Mouse (Mus musculus) frontal cortex, postnatal 14 days (tissue): ENCODE measurements around the gene F2rl2.

Experiments
- DNase-seq, 2 experiments: peaks; one replicate each; pipeline ENCODE4 v3.0.0; 2022; ENCODE audit warnings: low spot score in 2 of 2

F2rl2 gene

DNA sequence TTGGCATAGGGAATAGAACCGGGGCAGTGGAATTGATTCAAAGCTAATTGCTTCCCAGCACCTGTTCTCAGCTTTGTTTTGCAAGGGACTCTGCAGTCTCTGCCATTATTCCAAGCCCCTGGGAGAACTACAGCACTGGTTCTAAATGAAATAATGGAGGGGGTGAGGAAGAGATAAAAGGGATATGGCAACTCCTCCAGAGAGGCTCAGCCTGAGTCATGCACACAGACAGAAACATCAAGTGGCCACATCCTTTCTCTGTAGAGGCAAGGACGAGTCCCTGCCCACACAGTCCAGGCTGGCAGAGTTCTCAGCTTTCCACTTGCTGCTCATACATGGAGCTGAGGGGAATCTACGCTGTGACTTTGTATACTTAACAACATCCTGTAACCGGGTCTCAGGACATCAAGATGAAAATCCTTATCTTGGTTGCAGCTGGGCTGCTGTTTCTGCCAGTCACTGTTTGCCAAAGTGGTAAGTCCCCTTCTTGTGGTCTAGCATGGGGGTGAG, at the start of gene F2rl2:
TSS of gene F2rl2 (plus strand) at position 200 of the 510 bp plus-strand sequence.
- no peak for DNase-seq

GRCm38 (mm10) chr13:95647248-95647647, 49.4 kb upstream of the F2rl2 start:
- DNase-seq: no peak

- DNase-seq: no peak
Measured at GRCm38 (mm10) chr13:95649941-95650340, 46.7 kb upstream of the F2rl2 start.

DNA sequence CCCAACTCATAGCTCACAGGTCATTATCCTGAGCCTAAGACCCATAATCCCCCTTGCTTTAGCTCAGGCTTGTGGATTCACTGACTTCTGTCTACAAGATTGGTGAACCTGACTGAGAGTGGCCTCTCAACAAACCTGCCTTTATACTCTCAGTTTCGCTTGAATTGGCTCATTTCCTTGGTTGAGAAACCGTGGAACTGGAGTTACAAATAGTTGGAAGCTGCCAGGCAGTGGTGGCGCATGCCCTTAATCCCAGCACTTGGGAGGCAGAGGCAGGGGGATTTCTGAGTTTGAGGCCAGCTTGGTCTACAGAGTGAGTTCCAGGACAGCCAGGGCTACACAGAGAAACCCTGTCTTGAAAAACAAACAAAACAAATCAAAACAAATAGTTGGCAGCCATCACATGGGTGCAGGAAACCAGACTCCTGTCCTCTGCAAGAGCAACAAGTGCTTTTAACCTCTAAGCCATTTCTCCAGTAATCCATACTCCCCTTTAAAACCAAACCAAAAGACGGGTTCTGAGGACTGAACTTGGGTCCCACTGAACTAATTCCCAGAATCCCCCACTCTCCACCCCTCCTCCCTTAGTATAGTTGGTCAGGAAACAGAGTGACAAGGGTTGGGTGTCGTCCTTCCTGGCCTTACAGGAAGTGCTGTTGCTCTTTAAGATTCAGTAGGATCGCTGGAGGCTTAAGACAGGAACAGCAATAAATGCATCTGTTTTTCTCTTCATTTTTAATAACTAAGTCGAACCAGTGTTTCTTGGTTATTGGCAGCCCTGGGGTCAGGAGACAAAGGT, 44.6 kb upstream of the F2rl2 start:
- DNase-seq: no peak

- no peak for DNase-seq
Measured at GRCm38 (mm10) chr13:95653696-95654095, 43.0 kb upstream of the F2rl2 start.

- no peak for DNase-seq
Measured at GRCm38 (mm10) chr13:95655284-95655683, 41.4 kb upstream of the F2rl2 start.

- DNase-seq: no peak
Measured at GRCm38 (mm10) chr13:95657171-95657570, 39.5 kb upstream of the F2rl2 start.

- no peak for DNase-seq
Measured at GRCm38 (mm10) chr13:95659432-95659831, 37.2 kb upstream of the F2rl2 start.

DNA sequence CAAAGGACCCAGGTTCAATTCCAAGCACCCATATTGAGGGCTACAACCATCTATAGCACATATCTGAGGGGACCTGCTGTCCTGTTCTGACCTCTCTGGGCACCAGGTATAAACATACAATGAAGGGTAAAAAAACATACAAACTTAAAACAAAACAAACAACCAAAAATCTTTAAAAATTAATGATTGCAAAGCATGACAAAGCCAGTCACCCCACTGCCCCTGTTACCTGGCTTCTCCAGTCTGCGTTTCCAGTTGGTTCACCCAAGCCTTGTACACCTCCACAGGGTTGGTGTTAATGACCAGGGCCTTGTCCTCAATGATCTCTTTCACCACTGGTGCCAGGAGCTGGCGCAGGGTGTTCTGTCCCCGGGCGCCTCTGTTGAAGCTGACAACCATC, 32.8 kb upstream of the F2rl2 start:
- DNase-seq: no peak

DNA sequence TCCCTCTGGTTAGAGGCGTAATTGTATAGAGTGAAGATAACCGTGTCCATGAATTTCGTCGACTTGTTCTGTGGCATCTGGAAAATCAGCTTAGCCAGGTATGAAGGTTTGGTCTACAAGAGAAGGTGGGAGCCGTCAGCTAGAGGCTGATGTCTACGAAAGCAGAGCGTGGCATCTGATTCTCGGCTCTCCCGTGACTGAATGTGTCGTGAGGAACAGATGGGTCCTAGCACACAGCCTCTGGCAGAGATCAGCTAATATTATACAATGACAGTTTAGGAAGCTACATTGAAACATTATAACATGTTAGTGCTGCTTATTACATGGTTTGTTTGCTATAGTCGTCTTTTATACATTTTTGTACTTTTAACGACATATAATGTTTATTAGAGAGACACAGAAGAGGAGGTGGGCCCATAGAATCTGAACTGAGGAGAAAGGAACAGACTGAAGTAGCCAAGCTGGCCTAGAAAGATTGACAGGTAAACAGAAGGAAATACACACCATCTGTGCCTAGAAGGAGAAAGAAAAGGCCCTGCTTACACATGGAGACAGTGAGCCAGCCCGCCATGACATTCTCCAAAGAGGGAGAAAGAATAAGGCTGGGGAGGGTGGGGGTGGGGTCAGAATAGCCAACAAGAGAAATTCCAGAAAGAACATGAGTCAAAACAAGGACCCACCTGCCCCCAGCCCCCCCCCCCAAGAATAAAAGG, 30.9 kb upstream of the F2rl2 start:
- DNase-seq: no peak

DNA sequence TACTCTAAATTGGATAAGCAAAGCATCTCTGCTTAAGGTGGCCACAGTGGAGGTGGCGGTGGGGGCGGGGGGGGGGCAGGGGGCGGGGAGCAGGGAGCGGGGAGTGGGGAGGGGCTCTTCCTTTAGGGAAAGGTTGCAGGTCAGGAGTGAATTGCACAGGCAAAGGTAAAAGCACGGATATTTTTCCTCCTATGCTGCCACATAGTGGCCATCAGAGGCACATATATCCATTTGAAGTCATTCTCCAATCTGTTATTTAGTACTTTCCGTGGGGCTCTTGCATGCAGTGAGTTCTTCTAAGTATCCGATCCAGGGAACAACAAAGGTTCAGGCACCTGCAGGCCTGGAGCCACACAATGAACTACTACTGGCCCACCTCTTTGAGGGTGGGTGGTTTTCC, 29.4 kb upstream of the F2rl2 start:
- no peak for DNase-seq

GRCm38 (mm10) chr13:95670534-95670933, 26.1 kb upstream of the F2rl2 start:
- DNase-seq: no peak

DNA sequence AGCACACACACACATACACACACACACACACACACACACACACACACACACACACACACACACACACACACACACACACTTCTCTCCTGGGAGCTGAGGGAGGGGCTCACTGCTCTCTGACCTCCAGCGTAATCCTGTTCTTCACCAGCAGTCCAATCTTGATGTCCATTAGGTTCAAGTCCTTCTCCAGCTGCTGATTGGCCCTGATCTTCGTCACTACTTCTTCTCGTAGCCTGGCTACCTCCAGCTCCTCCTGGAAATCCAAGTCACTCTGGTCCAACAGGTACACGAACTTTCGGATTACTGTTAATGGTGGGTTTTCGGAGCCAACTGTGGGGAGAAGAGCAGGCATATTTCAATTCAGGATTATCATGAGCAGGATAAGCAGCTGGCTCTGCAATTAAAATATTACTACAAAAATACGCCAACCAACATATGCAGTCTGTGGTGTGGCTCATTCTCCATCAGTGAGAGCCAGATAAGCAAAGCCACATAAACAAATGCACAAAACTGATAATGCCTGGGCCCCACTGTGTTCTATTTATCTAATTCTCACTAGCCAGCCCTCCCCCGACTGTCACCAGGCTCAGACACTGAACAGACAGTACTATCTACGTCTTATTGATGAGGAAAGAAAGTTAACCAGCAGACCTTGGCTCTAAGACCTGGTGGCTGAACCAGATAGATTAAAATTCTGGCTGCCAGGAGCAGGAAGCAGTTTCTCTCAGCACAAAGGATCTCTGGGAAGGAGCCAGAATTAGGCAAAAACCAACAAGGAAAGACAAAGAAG, 25.4 kb upstream of the F2rl2 start:
- no peak for DNase-seq

DNA sequence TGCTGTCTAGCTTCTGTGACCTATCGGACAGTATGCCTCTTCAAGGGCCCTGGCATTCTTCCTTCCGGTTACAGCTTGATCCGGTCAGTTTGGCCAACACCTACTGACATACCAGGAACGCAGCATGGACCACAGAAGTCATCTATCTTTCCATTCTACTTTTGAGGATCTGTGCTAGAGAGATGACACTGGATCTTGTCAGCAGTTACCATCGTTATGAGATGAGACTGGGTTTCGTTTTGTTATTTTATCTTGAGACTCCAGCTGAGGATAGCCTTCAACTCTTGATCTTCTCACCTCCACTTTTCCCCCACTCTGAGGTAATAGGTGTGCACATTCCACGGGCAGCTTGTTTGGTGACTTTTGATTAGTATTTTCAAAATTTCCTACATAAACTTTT, 24.3 kb upstream of the F2rl2 start:
- no peak for DNase-seq

GRCm38 (mm10) chr13:95679078-95679477, 17.6 kb upstream of the F2rl2 start:
- no peak for DNase-seq

DNA sequence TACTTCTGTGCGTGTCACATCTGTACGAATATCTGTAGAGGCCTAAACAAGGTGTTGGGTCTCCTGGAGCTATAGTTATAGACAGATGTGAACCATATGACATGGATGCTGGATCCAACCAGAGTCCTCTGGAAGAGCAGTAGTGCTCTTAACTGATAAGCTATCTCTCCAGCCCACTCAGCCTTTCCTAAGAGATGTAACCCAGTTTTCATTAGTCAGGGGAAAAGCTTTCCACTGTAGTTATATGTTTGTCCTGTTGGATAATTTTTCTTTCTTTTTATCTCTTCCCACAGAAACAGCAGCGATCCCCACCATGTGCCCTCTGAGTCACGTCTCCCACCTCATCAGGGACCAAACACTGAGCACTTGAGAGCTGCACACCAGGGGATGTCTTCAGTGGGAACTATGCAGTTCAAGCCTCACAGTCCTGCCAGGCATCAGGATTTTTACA, 17.1 kb upstream of the F2rl2 start:
- DNase-seq: no peak

GRCm38 (mm10) chr13:95684656-95685244, 11.9 kb upstream of the F2rl2 start:
- DNase-seq: no peak

DNA sequence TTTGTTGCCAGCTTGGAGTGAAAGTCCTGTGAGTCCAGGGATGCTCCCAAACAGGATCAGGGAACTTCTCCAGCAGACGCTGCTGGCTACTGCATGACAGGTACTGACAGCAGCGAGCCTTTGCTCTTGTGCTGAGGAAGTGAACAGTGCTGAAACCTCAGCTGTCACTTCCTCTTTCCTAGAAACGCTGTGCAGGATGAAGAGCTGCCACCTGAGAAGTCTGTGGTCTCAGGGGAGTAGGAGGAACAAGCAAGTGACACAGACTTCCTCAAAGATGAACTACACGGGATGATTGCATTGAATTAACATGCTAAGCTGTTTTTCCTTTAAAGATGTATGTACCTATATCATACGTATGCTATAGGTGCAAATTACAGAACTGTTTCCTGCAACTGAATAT, 10.9 kb upstream of the F2rl2 start:
- no peak for DNase-seq

DNA sequence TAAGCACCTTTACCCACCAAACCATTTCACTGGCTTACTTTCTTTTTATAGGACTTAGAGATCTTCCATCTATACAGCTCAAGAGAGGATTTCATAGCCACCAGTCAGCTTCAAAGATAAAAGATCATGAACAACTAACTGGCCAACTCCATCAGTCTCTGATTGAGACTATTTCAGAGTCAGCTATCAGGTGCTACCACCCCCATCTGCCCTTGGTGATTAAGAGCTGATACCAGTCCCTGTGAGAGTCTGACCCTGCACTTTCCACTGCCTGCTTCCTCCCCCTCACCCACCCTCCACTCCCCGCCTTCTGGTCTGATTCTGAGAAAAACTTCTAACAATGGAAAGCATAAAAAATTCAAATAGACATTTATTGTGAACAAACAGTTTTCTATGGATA, 8.1 kb upstream of the F2rl2 start:
- no peak for DNase-seq

DNA sequence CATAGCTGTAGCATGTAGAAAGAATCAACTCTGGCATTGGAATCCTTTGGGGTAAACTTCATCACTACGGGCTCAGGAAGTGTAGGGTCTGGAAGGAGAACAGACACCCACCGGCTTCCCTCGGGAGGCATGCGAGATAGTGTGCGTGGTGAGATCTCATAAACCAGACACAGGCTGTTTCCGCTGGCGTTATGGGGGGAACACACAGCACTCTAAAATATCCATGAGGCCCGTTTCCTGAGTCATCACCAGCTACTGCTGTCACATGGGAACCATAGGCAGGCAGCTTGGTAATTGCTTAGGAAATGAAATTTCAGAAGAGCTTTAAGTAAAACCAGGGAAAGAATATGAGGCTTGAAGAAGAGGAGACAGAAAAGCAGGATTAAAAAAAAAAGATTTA, 4.5 kb upstream of the F2rl2 start:
- DNase-seq: no peak

GRCm38 (mm10) chr13:95696120-95696653, 466 bp upstream of the F2rl2 start:
- no peak for DNase-seq

GRCm38 (mm10) chr13:95697874-95698273, 1.2 kb downstream of the F2rl2 start:
- no peak for DNase-seq
